Mouse (Mus musculus): ENCODE measurements around the gene Oas1a. TPM values are rescaled to one million over a fixed set of nuclear protein-coding genes. Genes with fewer than 3 reads are reported as not detected.
"Not testable (repeated sequence)": the region's sequence is repeated elsewhere in the genome, so short reads cannot be mapped to it uniquely, and the experiment has no call there.

The Oas1a gene
- total and polyA plus RNA-seq, 3 experiments, result 1.1 to 2.6 (median 1.7) TPM

DNA sequence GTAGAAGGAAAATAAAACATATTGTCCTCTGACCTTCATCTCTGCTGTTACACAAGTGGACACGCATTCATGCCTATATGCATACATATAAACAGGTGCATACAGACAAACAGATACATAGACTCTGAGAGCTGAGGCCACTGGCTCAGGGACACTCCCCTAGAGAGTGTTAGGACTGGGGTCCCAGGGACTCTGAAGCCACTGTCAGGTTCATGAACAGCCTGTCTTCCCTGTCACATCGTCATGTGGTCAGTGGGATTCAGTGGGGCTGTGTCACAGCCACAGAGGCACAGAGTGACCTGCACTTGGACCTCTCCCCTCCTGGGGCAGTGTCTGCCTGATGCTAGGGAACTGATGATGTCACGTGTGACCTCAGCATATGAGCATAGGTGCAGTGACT, 13.0 kb upstream of the Oas1a start:
- dilution Hi-C loops (cut with MboI; ENCODE audit: extremely low pct_ligation_motif_present, extremely low pct_unique_long_range_greater_than_20kb, low sequenced_read_pairs), result no loop called here
- H3K4me2 ChIP-seq (ENCODE audit: insufficient read depth, low read depth, poor library complexity, severe bottlenecking), result no peak overlapping the region
- DNase-seq (ENCODE audit: extremely low read depth), result no peak
- H3K27me3 ChIP-seq (replicated peaks), result peaks cover 58% of the 10 kb centered on the region
- no peaks in the 10 kb centered on the region for H3K9me3 ChIP-seq (replicated peaks; ENCODE audit: low read length)
- no peak overlapping the region for H3K9ac ChIP-seq (ENCODE audit: insufficient read depth, low read depth)
- H3K36me3 ChIP-seq (replicated peaks in 1 of 2; ENCODE audit: control insufficient read depth in 1 of 2, insufficient read depth in 1 of 2, low read length in 1 of 2), result no peaks in the 10 kb centered on the region
- H3K4me3 ChIP-seq (replicated peaks in 1 of 3; ENCODE audit: low read depth in 2 of 3, low read length in 2 of 3, poor library complexity in 1 of 3), result no peak overlapping the region
- TF ChIP-seq TCF12 (IDR thresholded peaks at IDR 0.05; ENCODE audit: low read depth, low read length) (no peak), RAD21 (IDR thresholded peaks at IDR 0.05; ENCODE audit: low read depth, low read length) (no peak), MXI1 (IDR thresholded peaks at IDR 0.05; ENCODE audit: low read depth, low read length) (no peak), MAZ (IDR thresholded peaks at IDR 0.05; ENCODE audit: low read depth, low read length) (no peak), JUND (conservative IDR thresholded peaks at IDR 0.05; ENCODE audit: low read depth, low read length) (no peak), JUN (IDR thresholded peaks at IDR 0.05; ENCODE audit: insufficient read depth, low read depth, low read length) (no peak)
- H3K79me2 ChIP-seq (replicated peaks; ENCODE audit: control insufficient read depth, extremely low read depth, insufficient read depth, poor library complexity, severe bottlenecking), result no peaks in the 10 kb centered on the region
- H3K4me1 ChIP-seq (ENCODE audit: control insufficient read depth in 1 of 2, insufficient read depth in 2 of 2), result no peaks in the 10 kb centered on the region
- in situ Hi-C loops (cut with MboI; ENCODE audit: low pct_ligation_motif_present, low pct_unique_long_range_greater_than_20kb, low sequenced_read_pairs), result loop anchor here (5.0 kb wide), 1 partner anchor 78 kb away; no protein-coding TSS in a partner anchor
- H3K27ac ChIP-seq (ENCODE audit: insufficient read depth, low read depth), result no peak overlapping the region

DNA sequence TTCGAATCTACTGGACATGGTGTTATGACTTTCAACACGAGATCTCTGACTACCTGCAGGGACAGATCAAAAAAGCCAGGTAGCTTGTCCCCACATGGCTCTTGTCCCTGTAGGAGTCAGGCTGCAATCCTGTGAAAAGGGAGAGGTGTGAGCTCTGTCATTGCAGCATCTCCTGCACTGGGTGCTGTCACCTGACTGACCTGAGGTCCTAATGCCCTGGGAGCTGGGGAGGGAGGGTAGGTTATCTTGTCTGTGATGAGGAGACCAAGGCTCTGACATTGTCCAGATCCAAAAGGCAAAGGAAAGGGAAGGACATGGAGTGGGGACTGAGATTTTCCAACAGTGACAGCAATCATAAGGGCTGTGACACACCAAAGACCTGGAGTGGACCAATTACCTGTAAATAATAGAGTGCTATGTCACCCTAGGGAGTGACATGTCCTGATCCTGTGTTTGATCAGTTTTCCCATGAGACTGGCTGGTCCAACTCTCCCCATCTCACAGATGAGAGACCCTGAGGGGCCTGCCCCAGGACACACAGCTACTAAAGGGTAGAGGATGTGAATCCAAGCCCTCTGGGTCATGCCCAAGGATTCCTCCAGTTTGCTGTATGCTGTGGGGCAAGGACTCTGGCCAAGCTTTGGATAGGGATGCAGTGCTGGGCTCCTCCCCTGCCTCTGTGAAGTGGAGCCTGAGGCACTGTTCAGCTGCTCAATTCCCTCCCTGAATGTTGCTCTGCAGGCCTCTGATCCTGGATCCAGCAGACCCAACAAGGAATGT, 12.0 kb upstream of the Oas1a start:
- dilution Hi-C loops (cut with MboI; ENCODE audit: extremely low pct_ligation_motif_present, extremely low pct_unique_long_range_greater_than_20kb, low sequenced_read_pairs); H3K79me2 ChIP-seq (replicated peaks; ENCODE audit: control insufficient read depth, extremely low read depth, insufficient read depth, poor library complexity, severe bottlenecking); H3K4me2 ChIP-seq (ENCODE audit: insufficient read depth, low read depth, poor library complexity, severe bottlenecking); H3K4me3 ChIP-seq (replicated peaks in 1 of 3; ENCODE audit: low read depth in 2 of 3, low read length in 2 of 3, poor library complexity in 1 of 3); H3K36me3 ChIP-seq (replicated peaks in 1 of 2; ENCODE audit: control insufficient read depth in 1 of 2, insufficient read depth in 1 of 2, low read length in 1 of 2); H3K9ac ChIP-seq (ENCODE audit: insufficient read depth, low read depth); H3K4me1 ChIP-seq (ENCODE audit: control insufficient read depth in 1 of 2, insufficient read depth in 2 of 2); DNase-seq (ENCODE audit: extremely low read depth); H3K27ac ChIP-seq (ENCODE audit: insufficient read depth, low read depth); H3K9me3 ChIP-seq (replicated peaks; ENCODE audit: low read length): not testable (repeated sequence)
- H3K27me3 ChIP-seq (replicated peaks), result peaks cover 57% of the 10 kb centered on the region
- in situ Hi-C loops (cut with MboI; ENCODE audit: low pct_ligation_motif_present, low pct_unique_long_range_greater_than_20kb, low sequenced_read_pairs), result loop anchor here (10.0 kb wide), 1 partner anchor 125 kb away; the partner anchor contains the start of gene Oas1e

- dilution Hi-C loops (cut with MboI; ENCODE audit: extremely low pct_ligation_motif_present, extremely low pct_unique_long_range_greater_than_20kb, low sequenced_read_pairs); H3K79me2 ChIP-seq (replicated peaks; ENCODE audit: control insufficient read depth, extremely low read depth, insufficient read depth, poor library complexity, severe bottlenecking): not testable (repeated sequence)
- in situ Hi-C loops (cut with MboI; ENCODE audit: low pct_ligation_motif_present, low pct_unique_long_range_greater_than_20kb, low sequenced_read_pairs), result loop anchor here (10.0 kb wide), 1 partner anchor 119 kb away; the partner anchor contains the start of gene Oas1e
Observed at GRCm38 (mm10) chr5:120914204-120914603, 6.9 kb upstream of the Oas1a start, which contains the start of gene Oas1d. Gene Oas1d (plus strand): TSS chr5:120914536.

More at GRCm38 (mm10) chr5:120914204-120914603, 6.9 kb upstream of the Oas1a start, which contains the start of gene Oas1d:
- not testable (repeated sequence) for H3K9me3 ChIP-seq (replicated peaks; ENCODE audit: low read length); H3K36me3 ChIP-seq (replicated peaks in 1 of 2; ENCODE audit: control insufficient read depth in 1 of 2, insufficient read depth in 1 of 2, low read length in 1 of 2); H3K9ac ChIP-seq (ENCODE audit: insufficient read depth, low read depth); H3K4me1 ChIP-seq (ENCODE audit: control insufficient read depth in 1 of 2, insufficient read depth in 2 of 2); H3K4me2 ChIP-seq (ENCODE audit: insufficient read depth, low read depth, poor library complexity, severe bottlenecking); H3K4me3 ChIP-seq (replicated peaks in 1 of 3; ENCODE audit: low read depth in 2 of 3, low read length in 2 of 3, poor library complexity in 1 of 3); H3K27ac ChIP-seq (ENCODE audit: insufficient read depth, low read depth)
- peak; percentile 41 for TF ChIP-seq SMC3 (IDR thresholded peaks at IDR 0.05; ENCODE audit: low read depth, low read length)
- TF ChIP-seq CTCF (conservative IDR thresholded peaks at IDR 0.05 in 1 of 2, IDR thresholded peaks at IDR 0.05 in 1 of 2; ENCODE audit: low read depth in 2 of 2, low read length in 2 of 2), result peak in 1 of 2 experiments; percentile 51; a peak in 2 of 4 replicates
- TF ChIP-seq RAD21 (IDR thresholded peaks at IDR 0.05; ENCODE audit: low read depth, low read length), result peak; percentile 37
- peaks cover 39% of the 10 kb centered on the region for H3K27me3 ChIP-seq (replicated peaks)
- DNase-seq (ENCODE audit: extremely low read depth), result peak; percentile 22
